Mouse (Mus musculus) midbrain, embryonic 11.5 days (tissue): Measurements from ENCODE around the gene Galnt17. TPM values are rescaled to one million over a fixed set of nuclear protein-coding genes. Genes with fewer than 3 reads are reported as not detected.
A peak's percentile ranks its signal among the peaks of the same experiment; 100 is the strongest.

ENCODE experiments used
- ATAC-seq: fragments of 200-750 bp; cut with Nextera tagmentation; 2 replicates; pipeline ENCODE4 v1.8.0; 2017; ENCODE audit warnings: moderate TSS enrichment, moderate library complexity; ENCODE audit not compliant: low FRiP score
- DNase-seq: peaks from one replicate; pipeline ENCODE4 v3.0.0; 2015; ENCODE audit warnings: low spot score; ENCODE audit errors: missing footprints
- H3K27ac ChIP-seq: fragments of 300-500 bp; sonication (generic); 2 replicates; pipeline ENCODE4 v1.5.1; 2014; ENCODE audit warnings: low read depth, low read length
- H3K27me3 ChIP-seq: fragments of 300-500 bp; sonication (generic); 2 replicates; pipeline ENCODE4 v1.6.1; 2014; ENCODE audit warnings: mild to moderate bottlenecking, low read length, moderate library complexity, mixed read lengths; ENCODE audit not compliant: control insufficient read depth, insufficient read depth
- H3K36me3 ChIP-seq: fragments of 300-500 bp; sonication (generic); 2 replicates; pipeline ENCODE4 v1.6.1; 2014; ENCODE audit warnings: mild to moderate bottlenecking, low read length, moderate library complexity, mixed read lengths; ENCODE audit not compliant: control insufficient read depth, insufficient read depth
- H3K4me1 ChIP-seq: fragments of 300-500 bp; sonication (generic); 2 replicates; pipeline ENCODE4 v1.6.1; 2014; ENCODE audit warnings: low read length; ENCODE audit not compliant: control insufficient read depth, insufficient read depth
- H3K4me2 ChIP-seq: fragments of 300-500 bp; sonication (generic); 2 replicates; pipeline ENCODE4 v1.6.1; 2014; ENCODE audit warnings: mild to moderate bottlenecking, moderate library complexity
- H3K4me3 ChIP-seq: fragments of 300-500 bp; sonication (generic); 2 replicates; pipeline ENCODE4 v1.5.1; 2014; ENCODE audit warnings: low read depth, low read length
- H3K9ac ChIP-seq: fragments of 300-500 bp; sonication (generic); 2 replicates; pipeline ENCODE4 v1.6.1; 2014; ENCODE audit warnings: low read length
- H3K9me3 ChIP-seq: fragments of 300-500 bp; sonication (generic); 2 replicates; pipeline ENCODE4 v1.6.1; 2016; ENCODE audit warnings: low read length; ENCODE audit not compliant: control insufficient read depth
- WGBS: fragments of 180-500 bp; shearing (Covaris S2); extraction: QIAGEN DNeasy Blood & Tissue Kit; methylation state at CpG from one replicate; pipeline ENCODE4 v1.1.7; 2014; 5-methylcytosine and 5-hydroxymethylcytosine counted together
- polyA plus RNA-seq: library from polyadenylated mRNA; unstranded; fragments of >200 nt; fragmentation: Nextera tagmentation; extraction: Ambion mirVana; gene quantifications from 2 replicates; pipeline ENCODE4 v1.2.1, GENCODE M21; 2014

Gene Galnt17
- polyA plus RNA-seq, 1 experiment from 2014 or later: 0.79 TPM

- H3K27ac ChIP-seq: no peak overlapping the region
- no peaks in the 10 kb centered on the region for H3K27me3 ChIP-seq
- WGBS: 78% methylated on average over 2 of the region's 2 CpGs
- peaks cover 5% of the 10 kb centered on the region; the same call in 1 of the 2 replicates for H3K9me3 ChIP-seq
- no peak overlapping the region for H3K9ac ChIP-seq
- H3K4me3 ChIP-seq: no peak overlapping the region
- ATAC-seq (no peak), DNase-seq (no peak)
- H3K36me3 ChIP-seq: no peaks in the 10 kb centered on the region
- no peak overlapping the region for H3K4me2 ChIP-seq
- H3K4me1 ChIP-seq: no peaks in the 10 kb centered on the region
Measured at GRCm38 (mm10) chr5:130978871-130979270, 329.4 kb downstream of the Galnt17 start.

GRCm38 (mm10) chr5:130977999-130978398 lies 330.3 kb downstream of the Galnt17 start:
- Histone ChIP-seq H3K27ac (no peak overlapping the region), H3K4me2 (no peak overlapping the region), H3K27me3 (no peaks in the 10 kb centered on the region), H3K4me3 (no peak overlapping the region), H3K9ac (no peak overlapping the region), H3K4me1 (no peaks in the 10 kb centered on the region), H3K9me3 (peaks cover 5% of the 10 kb centered on the region; the same call in 1 of the 2 replicates), H3K36me3 (no peaks in the 10 kb centered on the region)
- DNase-seq: no peak
- no peak for ATAC-seq
- 91% methylated on average over 3 of the region's 3 CpGs for WGBS

GRCm38 (mm10) chr5:130952361-130952760 lies 355.9 kb downstream of the Galnt17 start:
- DNase-seq: no peak
- no peaks in the 10 kb centered on the region for H3K4me1 ChIP-seq
- ATAC-seq: no peak
- no peak overlapping the region for H3K4me2 ChIP-seq
- no peaks in the 10 kb centered on the region for H3K27me3 ChIP-seq
- peaks cover 6% of the 10 kb centered on the region; the same call in 1 of the 2 replicates for H3K9me3 ChIP-seq
- H3K4me3 ChIP-seq: no peak overlapping the region
- H3K27ac ChIP-seq: no peak overlapping the region
- WGBS: 90% methylated on average over 7 of the region's 7 CpGs
- no peaks in the 10 kb centered on the region for H3K36me3 ChIP-seq
- H3K9ac ChIP-seq: no peak overlapping the region

GRCm38 (mm10) chr5:130950894-130951400 lies 357.4 kb downstream of the Galnt17 start:
- WGBS: 40% methylated on average over 6 of the region's 6 CpGs
- Histone ChIP-seq H3K4me2 (no peak overlapping the region), H3K9ac (no peak overlapping the region), H3K27ac (no peak overlapping the region), H3K9me3 (peaks cover 6% of the 10 kb centered on the region; the same call in 1 of the 2 replicates), H3K36me3 (no peaks in the 10 kb centered on the region), H3K27me3 (no peaks in the 10 kb centered on the region), H3K4me1 (no peaks in the 10 kb centered on the region), H3K4me3 (no peak overlapping the region)
- DNase-seq (peak; percentile 86), ATAC-seq (0 out of 2 replicates have a peak, but pooled peaks have one; percentile 46)

GRCm38 (mm10) chr5:130950421-130950820 lies 357.9 kb downstream of the Galnt17 start:
- no peak overlapping the region for H3K4me2 ChIP-seq
- H3K27me3 ChIP-seq: no peaks in the 10 kb centered on the region
- no peaks in the 10 kb centered on the region for H3K36me3 ChIP-seq
- H3K4me3 ChIP-seq: no peak overlapping the region
- no peak overlapping the region for H3K9ac ChIP-seq
- WGBS: 28% methylated on average over 4 of the region's 4 CpGs
- no peak overlapping the region for H3K27ac ChIP-seq
- ATAC-seq (0 out of 2 replicates have a peak, but pooled peaks have one; percentile 58), DNase-seq (peak; percentile 88)
- H3K9me3 ChIP-seq: peaks cover 6% of the 10 kb centered on the region; the same call in 1 of the 2 replicates
- H3K4me1 ChIP-seq: no peaks in the 10 kb centered on the region

- no peak overlapping the region for H3K9ac ChIP-seq
- H3K36me3 ChIP-seq: no peaks in the 10 kb centered on the region
- WGBS: 71% methylated on average over 1 of the region's 1 CpGs
- DNase-seq: no peak
- H3K4me3 ChIP-seq: no peak overlapping the region
- no peak overlapping the region for H3K4me2 ChIP-seq
- no peak overlapping the region for H3K27ac ChIP-seq
- no peak for ATAC-seq
- no peaks in the 10 kb centered on the region for H3K27me3 ChIP-seq
- peaks cover 6% of the 10 kb centered on the region; the same call in 1 of the 2 replicates for H3K9me3 ChIP-seq
- H3K4me1 ChIP-seq: no peaks in the 10 kb centered on the region
Measured at GRCm38 (mm10) chr5:130949710-130950109, 358.6 kb downstream of the Galnt17 start.

- Histone ChIP-seq H3K27me3 (no peaks in the 10 kb centered on the region), H3K4me3 (no peak overlapping the region), H3K36me3 (no peaks in the 10 kb centered on the region), H3K27ac (no peak overlapping the region), H3K9ac (no peak overlapping the region), H3K4me1 (peaks cover 7% of the 10 kb centered on the region), H3K9me3 (no peaks in the 10 kb centered on the region), H3K4me2 (no peak overlapping the region)
- 27% methylated on average over 4 of the region's 4 CpGs for WGBS
- peak; percentile 90 for DNase-seq
- ATAC-seq: peak; percentile 41; the same call in 1 of the 2 replicates
Measured at GRCm38 (mm10) chr5:130938911-130939608, 369.2 kb downstream of the Galnt17 start.

- Histone ChIP-seq H3K4me3 (no peak overlapping the region), H3K4me1 (peaks cover 7% of the 10 kb centered on the region), H3K27ac (peak overlapping the region; percentile 8; the same call in 1 of the 2 replicates), H3K36me3 (no peaks in the 10 kb centered on the region), H3K9me3 (no peaks in the 10 kb centered on the region), H3K4me2 (no peak overlapping the region), H3K27me3 (no peaks in the 10 kb centered on the region), H3K9ac (no peak overlapping the region)
- peak; percentile 91 for DNase-seq
- peak; percentile 92 for ATAC-seq
- 2% methylated on average over 7 of the region's 7 CpGs for WGBS
Measured at GRCm38 (mm10) chr5:130938274-130938741, 370.0 kb downstream of the Galnt17 start.

GRCm38 (mm10) chr5:130930999-130931398 lies 377.3 kb downstream of the Galnt17 start:
- DNase-seq (peak; percentile 77), ATAC-seq (no peak)
- H3K9ac ChIP-seq: no peak overlapping the region
- no peak overlapping the region for H3K4me2 ChIP-seq
- no peaks in the 10 kb centered on the region for H3K9me3 ChIP-seq
- no peaks in the 10 kb centered on the region for H3K36me3 ChIP-seq
- WGBS: 100% methylated on average over 1 of the region's 1 CpGs
- H3K4me3 ChIP-seq: no peak overlapping the region
- H3K27me3 ChIP-seq: no peaks in the 10 kb centered on the region
- H3K4me1 ChIP-seq: no peaks in the 10 kb centered on the region
- no peak overlapping the region for H3K27ac ChIP-seq
